Mouse (Mus musculus) layer of hippocampus, adult 11-12 months (tissue): ENCODE data around the gene Smarca4.
"Not testable (repeated sequence)": the region's sequence is repeated elsewhere in the genome, so short reads cannot be mapped to it uniquely, and the experiment has no call there.

Source experiments
- DNase-seq: peaks from one replicate; pipeline ENCODE4 v3.0.0; 2022; ENCODE audit warnings: low spot score

The Smarca4 gene

DNA sequence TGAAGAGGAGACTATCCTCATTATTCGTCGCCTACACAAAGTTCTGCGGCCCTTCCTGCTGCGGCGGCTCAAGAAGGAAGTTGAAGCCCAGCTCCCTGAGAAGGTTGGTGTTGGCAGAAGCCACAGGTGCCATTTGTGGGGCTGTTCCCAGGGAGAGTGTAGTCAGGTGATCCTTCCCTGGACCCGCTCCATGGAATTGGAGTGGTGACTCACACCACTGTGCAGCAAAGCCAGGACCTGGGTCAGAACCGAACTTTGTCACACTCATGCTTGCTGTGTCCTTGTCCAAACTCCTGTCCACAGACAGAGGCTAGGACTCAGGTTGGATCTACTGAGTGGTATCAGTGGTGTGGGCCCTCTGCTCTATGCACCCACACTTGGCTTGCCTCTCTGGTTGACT is 53.0 kb downstream of the Smarca4 start:
- no peak for DNase-seq

DNA sequence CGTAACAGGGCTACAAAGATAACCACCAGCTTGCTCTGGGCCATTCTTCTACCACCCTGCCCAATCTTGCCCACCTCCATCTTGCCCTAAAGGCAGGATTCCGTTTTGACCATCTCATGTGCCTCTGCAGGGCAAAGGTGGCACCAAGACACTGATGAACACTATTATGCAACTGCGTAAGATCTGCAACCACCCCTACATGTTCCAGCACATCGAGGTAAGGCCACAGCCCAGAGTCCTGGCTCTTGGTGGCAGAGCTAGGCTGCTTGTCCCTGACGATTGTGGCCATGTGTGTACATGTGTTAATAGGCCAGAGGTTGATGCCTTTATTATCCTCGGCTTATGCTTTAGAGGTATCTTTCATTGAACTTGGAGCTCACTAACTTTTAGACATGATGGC is 54.4 kb downstream of the Smarca4 start:
- no peak for DNase-seq

DNA sequence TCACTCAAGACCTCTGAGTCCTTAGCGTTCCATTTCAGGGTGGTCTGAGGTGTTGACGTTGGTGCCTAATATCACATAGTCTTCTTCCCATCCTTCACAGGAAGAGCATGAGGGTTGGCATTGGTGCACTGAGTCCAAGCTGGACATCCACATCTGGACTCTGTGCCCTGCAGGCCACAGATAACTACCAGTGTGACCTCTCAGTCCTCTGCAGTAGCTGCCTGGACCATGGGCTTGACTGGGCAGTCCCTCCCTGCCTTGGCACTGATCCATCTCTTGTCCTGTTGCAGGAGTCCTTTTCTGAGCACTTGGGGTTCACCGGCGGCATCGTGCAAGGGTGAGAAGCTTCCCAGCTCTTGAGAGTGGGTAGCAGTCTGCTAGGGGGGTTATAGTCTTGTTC is 55.8 kb downstream of the Smarca4 start:
- no peak for DNase-seq

DNA sequence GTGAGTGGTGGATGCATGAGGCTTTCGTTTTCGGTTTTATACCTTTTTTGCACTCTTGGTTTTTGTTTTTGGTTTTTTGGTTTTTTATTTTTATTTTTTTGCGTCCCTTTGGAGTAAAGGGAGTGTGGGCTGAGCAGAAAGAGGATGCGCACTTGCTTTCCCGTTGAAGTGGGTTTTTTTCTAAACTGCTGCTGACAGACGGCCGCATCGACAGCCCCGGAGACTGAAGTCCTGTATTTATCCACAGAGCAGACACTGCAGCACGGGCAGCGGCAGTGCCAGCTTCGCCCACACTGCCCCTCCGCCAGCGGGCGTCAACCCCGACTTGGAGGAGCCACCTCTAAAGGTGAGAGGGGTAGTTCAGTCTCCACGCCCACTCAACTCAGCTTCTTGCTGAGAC is 61.7 kb downstream of the Smarca4 start:
- DNase-seq = no peak

DNA sequence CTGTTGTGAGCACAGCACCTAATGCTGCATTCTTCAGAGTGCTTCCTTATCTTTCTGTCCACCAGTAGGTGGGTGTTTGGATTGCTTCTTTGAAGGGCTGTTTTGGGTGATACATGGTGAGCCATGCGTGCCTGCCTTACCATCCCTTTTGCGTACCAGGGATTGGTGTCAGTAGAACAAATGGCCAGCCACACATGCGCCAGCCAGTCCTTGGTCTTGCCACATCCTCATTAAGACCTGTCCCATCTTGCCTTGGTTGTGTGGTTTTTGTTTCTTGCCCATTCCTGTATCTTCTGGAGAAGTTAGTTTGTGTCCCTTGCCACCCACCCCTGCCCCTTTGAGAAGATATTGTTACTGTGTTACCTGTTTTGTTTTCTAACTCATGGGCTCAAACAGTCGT is 64.5 kb downstream of the Smarca4 start:
- no peak for DNase-seq

DNA sequence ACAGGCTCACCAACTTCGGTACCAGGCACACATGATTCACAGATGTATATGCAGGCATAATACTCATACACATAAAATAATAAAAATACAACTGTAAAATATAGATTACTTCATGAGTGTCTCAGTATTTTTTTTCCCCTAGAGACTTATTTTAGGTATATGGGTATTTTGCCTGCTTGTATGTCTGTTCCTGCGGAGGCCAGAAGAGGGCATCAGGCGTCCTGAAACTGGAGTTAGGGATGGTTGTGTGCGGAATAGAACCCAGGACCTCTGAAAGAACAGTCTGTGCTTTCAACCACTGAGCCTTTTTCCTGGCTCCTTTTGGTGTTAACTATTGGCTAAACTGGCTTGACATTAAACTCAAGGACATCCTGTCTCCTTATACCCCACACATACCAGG is 66.9 kb downstream of the Smarca4 start:
- DNase-seq = no peak

DNA sequence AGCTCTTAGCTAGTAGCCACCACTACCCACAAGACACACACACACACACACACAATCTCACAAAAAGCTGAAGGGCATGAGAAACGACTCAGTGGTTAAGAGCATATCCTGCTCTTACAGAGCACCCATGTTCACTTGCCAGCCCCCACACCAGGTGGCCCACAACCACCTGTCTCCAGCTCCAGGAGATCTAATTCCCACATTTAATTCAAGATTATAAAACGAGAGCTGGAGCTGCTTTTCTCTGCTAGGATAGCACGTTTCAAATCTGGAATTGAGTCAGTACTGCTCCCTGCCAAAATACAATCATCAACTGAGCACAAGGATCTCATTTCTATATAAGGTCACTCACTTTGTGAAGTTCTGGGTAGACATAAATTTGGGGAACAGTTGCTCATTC is 67.9 kb downstream of the Smarca4 start:
- no peak for DNase-seq

DNA sequence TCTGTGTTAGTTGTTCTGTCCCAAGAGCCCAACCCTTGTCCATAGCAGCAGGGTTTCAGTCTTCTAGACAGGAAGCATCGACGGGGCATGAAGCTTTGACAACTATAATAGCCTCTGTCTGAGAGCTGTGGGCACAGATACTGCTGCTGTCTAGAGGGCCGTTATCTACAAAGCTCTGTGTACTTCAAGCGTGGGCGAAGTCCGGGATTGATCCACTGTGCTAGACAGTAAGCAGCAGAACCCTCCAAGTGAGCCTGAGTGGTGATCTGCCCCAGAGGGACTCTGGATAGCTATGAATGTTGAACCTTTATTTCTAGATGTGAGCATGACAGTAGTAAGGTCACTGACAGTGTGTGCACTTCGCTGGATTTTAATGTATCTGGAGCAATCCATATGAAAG is 72.6 kb downstream of the Smarca4 start:
- DNase-seq = no peak

DNA sequence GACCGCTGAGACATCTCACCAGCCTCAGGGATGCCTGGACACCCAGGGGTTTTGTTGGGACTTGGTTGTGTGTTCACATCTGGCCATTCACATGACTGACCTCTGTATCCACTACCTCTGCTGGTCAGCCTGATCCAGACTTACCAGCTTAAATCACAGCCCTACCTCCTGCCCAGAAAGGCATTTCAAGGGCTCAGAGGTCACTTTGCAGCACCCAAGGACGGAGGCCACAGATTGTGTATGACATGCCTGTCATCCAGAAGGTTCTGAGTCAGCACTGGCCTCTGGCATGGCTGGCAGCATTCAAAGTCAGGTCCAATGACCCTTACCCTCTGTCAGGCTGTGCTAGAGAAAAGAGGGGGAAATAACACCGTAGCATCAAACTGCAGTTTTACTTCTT is 74.1 kb downstream of the Smarca4 start:
- DNase-seq = no peak

DNA sequence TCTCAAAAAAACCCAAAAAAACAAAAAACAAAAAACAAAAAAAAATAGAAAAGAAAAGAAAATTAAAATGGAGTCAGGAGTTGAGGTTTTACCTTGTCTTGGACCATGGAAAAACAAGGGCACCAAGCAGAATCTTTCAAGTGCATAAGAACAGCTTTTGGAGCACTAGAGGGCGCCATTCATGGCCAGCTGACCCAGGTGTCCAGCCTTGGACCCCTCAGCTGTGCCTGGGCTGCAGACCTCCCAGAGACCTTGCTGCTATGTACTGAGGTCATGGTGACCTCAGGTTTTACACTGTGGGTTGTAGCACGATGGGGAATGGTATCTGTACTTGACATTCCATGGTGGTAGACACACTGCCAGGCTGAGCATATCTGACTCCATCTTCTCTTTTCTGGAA is 75.9 kb downstream of the Smarca4 start:
- no peak for DNase-seq

DNA sequence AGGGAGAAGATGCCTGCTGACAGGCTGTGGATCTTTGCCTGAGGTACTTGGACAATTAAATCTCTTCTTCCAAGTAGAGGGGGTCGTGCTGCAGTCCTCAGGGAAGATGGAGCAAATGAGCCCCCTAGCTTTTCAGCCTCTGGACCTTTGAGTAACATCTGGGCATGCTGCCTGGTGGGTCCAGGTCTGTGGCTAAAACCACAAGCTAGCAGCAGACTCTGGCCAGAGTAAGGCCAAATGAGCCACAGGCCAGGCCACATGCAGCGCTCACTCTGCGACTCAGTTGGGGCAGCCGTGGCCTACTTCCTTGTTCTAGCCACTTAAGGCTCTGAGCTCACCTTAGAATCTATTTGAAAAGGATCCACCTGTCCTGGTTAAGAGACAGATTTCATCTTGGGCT is 76.5 kb downstream of the Smarca4 start:
- DNase-seq = no peak

DNA sequence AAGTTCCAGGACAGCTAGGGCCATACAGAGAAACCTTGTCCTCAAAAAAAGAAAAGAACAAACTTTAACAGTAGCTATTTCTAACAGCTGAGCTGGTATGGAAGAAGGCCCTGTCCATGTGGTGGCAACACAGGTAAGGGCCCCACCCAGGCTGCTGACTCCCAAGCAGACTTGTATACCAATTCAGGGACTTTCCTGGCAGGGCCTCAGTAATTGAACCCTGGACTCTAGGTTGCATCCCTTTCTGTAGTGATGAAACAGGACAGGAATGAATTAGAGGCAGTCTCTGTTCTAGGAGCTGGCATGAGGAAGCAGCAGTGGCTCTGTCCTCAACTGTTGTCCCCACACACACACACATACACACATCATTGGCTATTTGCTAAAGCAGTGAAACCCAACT is 78.1 kb downstream of the Smarca4 start:
- no peak for DNase-seq

DNA sequence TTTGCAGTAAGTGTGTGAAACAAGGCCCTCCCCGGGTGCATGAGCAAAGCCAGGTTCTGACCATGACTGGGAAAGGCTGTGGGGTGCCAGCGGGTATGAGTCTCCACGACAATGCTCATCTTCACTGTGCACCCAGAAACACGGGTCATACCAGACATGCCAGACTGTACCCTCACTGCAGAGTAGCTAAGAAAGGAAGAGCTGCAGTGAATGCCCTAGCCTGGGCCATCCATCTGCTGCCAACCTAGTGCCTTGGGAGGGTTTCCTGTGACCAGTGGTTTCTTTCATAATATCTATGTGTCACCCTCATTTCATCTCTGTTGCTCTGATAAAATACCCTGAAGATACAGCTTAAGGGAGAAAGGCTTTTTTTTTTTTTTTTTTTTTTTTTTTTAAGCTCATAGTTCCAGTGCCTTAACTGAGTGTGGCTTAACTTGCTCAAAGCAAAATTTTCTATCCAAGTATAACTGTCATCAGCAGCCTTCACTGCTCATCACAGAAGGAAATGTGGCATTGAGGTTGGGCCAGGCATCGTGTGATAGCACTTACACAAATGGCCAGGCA is 79.3 kb downstream of the Smarca4 start:
- DNase-seq = no peak

DNA sequence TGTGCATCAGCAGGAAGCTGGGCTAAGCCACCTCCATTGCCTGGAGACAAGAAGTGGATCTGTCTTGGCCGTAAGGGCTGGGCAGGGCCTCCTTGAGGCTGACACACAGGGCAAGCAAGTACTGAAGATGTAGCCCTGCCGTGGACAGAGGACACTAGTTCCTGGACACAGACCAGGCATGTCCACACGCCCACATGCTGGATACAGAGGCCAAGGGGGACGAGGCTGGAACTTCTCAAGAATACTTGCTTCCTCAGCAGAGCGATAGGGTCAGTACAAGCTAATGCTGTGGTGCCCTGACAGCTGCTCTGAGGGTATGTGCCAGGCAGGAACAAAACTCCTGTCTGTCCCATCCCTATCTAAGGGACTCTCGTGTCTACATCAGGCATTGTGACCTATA is 81.2 kb downstream of the Smarca4 start:
- no peak for DNase-seq

DNA sequence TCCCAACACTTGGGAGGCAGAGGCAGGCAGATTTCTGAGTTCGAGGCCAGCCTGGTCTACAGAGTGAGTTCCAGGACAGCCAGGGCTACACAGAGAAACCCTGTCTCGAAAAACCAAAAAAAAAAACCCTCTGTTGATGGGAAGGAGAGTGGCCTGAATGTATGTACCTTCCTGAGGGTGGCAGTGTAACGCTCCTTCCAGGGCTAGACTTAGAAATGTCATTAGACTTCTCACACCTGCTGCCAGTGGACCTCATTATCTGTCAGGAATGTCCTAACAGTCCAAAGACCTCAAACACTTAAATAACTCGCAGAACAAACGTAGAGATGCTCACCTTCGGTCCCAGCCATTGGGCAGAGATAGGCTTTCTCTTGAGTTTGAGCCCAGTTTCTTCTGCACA is 83.3 kb downstream of the Smarca4 start:
- not testable (repeated sequence) for DNase-seq

DNA sequence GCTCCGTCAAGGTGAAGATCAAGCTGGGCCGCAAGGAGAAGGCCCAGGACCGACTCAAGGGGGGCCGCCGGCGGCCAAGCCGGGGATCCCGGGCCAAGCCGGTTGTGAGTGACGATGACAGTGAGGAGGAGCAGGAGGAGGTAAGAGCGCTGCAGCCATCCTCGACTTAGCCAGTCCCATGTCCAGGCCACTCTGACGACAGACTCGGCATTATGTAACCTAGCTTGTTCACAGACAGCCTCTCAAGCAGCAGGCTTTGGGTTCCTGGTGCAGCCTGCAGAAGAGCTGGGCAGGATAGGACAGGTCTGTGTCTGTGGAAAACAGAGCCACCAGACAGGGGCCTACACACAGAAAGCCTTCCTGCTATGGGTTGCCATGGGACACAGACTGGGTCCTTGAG is 85.1 kb downstream of the Smarca4 start:
- DNase-seq = no peak

DNA sequence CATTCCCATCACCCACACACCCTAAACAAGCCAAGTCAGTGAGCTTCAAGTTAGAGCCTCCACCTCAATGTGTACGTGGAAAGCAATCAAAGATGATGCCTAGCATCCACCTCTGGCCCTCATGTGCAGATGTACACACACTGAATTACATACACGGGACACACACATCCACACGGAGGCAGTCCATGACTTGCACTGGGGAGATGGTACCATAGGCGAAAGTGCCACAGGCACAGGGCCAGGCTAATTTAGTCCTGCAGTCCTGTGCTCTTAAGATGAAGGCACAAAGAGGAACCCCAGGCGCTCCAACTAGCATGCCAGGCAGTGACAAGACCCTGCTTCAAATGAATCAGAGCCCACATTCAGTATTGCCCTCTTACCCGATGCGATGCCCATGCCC is 87.5 kb downstream of the Smarca4 start:
- DNase-seq = no peak

DNA sequence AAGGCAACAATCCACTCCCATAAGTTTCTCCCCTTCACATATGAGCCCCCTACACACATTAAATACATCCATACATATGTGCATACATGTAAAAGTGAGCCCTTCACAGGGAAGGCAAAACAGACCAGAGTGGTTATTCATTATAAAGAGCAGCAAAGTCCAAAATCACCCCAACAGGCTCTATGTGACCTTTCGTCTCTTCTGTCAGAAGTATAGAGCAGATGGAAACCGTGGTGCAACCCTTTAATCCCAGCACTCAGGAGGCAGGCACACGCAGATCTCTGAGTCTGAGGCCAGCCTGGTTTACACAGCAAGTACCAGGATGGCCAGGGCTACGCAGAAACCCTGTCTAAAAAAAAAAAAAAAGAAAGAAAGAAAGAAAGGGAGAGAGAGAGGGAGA is 90.1 kb downstream of the Smarca4 start:
- no peak for DNase-seq

DNA sequence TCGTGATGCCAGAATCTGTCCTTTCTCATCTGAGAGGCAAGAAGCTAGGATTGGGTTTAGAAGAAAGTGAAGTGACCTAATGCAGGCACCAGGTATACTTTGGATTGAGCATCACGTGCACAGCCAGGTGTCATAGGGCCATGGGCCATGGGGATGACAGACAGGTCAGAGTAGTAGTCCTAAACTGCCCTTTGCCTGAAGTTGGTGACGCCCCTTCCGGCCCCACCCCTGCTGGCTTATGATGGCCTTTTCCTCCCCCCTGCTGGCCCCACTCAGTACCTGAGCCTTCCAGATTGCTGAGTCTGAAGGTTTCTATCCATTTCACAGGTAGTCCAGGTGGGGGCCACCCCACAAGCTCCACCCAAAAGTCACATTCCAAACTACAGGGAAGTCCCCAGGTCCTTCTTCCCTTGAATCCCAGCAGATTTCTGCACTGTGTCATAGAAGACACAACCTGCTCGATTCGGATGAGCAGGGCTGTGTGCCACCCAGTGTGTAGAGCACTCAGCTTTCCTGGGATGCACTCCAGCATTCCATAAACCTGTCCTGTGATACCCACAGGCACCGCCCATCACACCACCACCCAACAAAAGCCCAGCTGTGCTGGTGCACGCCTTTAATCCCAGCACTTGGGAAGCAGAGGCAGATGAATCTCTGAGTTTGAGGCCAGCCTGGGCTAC is 90.8 kb downstream of the Smarca4 start:
- no peak for DNase-seq

DNA sequence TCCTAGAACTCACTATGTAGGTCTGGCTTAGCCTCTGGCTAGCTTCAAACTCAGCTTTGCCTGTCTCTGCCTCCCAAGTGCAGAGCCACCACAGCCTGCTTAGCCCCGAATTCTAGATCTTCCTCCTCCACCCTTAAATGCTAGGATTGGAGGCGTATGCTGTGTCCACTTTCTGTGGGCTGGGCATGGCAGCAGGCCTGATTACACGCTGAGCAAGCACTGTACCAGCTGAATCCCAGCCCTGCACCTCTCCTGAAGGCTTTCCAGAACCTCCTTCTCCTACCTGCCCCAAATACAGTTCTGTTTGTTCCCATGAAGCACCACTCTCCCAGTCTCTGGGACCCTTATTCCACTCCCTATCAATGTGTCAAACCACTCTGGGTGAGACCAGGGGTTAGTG is 93.4 kb downstream of the Smarca4 start:
- DNase-seq = no peak

DNA sequence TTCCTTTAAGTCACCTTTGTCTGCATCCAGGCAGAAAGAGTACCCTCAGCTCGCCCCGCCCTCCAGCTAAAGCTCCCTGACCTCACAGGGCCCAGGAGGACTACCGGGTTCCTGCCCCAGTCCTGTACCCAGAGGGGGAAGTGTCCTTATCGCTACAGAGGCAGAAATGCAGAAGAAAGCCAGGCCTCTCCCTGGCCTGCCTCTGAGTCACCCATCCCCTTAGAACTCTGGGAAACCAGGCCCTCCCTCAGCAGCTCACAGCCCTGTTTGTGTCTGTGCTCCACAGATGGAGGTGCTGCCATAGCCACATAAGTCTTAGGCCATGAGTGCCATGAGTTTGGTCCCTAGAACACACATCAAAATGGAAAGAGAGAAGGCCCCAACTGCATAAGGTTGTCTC is 99.3 kb downstream of the Smarca4 start:
- no peak for DNase-seq

DNA sequence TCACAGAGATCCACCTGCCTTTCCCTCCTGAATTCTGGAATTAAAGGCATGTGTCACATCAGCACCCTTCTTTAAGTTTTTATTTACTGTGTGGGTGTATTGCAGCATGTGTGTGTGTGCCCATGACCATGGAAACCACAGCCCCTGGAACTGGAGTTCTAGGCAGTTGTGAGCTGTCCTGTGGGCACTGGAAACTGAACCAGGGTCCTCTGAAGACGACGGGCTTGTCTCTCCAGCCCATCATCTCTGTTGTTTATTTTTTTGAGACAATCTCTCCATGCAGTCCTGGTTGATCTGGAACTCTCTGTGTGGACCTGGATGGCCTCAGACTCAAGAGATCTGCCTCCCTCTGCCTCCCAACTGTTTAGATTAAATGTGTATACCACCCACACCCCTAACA is 101.0 kb downstream of the Smarca4 start:
- DNase-seq = no peak

DNA sequence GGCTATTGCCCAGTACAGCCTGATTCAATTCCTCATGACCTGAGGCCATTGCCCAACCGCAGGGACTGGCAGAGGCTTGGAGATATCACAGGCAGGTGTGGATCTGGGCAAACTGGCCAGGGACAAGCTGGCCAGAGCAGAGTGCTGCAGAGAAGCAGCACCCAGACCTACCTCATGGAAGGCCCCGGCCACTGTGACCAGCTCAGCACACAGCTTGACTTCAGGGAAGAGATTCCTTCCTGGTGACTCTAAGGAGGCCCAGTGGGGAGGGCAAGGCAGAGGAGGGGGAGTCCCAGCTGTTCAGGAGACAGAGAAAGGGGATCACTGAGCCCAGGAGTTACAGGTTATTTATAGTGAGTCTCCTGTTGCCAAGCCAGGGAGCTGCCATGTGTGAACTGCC is 105.1 kb downstream of the Smarca4 start:
- no peak for DNase-seq

DNA sequence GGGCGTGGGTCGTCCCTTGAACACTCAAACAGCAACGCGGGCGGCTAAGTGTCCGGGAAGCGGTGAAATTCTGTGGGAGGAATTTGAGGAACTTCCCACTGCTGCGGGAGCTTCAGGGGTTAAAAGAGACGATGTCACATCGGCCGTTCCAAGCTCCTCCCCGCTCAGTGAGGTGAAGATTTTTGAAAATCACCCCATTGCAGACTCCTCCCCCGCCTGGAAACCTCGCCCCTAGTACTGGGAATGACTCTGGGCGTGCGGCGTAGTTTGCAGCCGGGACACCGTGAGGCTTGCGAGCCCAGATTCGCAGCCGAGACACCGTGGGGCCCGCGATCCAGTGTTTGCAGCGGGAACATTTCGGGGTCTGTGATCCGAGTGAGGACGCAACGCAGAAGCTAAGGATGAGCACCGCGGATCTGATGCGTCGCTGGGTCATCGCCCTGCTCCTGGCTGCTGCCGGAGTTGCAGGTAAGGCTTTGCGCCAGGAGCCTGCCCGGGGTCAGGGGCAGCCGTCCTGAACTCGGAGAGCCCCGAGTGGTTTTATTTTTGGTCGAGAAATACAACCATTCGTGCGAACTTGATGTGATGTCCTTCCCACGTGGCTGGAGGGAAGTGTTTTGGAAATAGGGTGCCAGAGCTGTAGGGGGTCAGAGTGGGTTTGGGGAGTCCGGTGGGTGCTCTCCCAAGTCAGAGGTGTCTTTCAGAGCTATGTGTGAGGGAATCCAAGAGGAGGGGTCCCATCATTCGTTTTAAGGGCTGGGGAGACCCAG is 107.6 kb downstream of the Smarca4 start, which contains the start of gene Ldlr:
Gene Ldlr (plus strand): TSS at position 107 of the 770 bp plus-strand sequence.
- DNase-seq = peak; percentile 80
